Mouse (Mus musculus) layer of hippocampus, adult 8-10 months (tissue): Measurements from ENCODE around the gene Dagla. TPM values are rescaled to one million over a fixed set of nuclear protein-coding genes. Genes with fewer than 3 reads are reported as not detected.
A peak's percentile ranks its signal among the peaks of the same experiment; 100 is the strongest.

ENCODE experiments used
- DNase-seq, 2 experiments: peaks; one replicate each; pipeline ENCODE4 v3.0.0; 2022; ENCODE audit warnings: low spot score in 2 of 2
- total RNA-seq, 4 experiments: library from RNA; stranded (reverse); gene quantifications; 2 replicates each; pipeline ENCODE4 v1.2.4; 2022

The Dagla gene
- total RNA-seq, 4 experiments from 2014 or later: 94.1 to 109 (median 104) TPM

DNA sequence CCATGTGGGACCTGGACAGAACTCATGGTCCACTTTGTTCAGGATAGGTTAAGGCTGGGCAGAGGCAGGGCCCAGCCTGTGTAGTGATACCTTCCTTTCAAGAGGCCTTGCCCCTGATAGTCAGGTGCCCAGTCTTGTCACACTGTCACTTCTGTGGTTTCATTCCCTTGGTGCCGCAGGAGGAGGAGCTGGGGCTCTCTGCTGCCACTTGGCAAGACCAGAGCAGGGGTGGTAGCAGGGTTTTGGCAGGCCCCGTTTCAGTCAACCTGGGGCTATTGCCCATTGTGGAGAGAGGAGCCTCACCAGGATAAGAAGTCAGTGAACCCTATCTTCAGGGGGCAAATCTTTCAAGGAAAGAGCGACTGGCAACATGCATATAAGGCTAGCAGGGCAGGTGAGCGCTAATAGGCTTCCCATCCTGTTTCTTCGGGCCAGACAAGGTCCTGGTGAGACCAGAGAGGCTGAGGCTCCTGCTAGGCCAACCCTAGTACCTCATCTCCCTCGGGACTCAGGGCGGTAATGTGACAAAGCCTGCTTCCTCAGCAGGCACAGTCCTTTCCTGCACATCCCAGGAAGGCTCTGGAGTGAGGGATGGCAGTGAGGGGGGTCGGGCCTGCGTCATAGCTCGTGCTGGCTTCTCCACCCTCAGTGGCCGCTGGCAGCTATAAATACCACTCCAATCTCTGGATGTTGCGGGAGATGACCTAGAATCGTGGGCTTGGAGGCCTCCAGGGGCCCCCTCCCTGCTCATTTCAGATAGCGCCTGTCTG, 23.7 kb downstream of the Dagla start:
- DNase-seq: no peak

- DNase-seq: no peak
Observed at GRCm38 (mm10) chr19:10279668-10280067, 25.0 kb downstream of the Dagla start.

GRCm38 (mm10) chr19:10278669-10279324, 25.9 kb downstream of the Dagla start:
- DNase-seq: no peak

- DNase-seq: no peak
Observed at GRCm38 (mm10) chr19:10277759-10278158, 26.9 kb downstream of the Dagla start.

DNA sequence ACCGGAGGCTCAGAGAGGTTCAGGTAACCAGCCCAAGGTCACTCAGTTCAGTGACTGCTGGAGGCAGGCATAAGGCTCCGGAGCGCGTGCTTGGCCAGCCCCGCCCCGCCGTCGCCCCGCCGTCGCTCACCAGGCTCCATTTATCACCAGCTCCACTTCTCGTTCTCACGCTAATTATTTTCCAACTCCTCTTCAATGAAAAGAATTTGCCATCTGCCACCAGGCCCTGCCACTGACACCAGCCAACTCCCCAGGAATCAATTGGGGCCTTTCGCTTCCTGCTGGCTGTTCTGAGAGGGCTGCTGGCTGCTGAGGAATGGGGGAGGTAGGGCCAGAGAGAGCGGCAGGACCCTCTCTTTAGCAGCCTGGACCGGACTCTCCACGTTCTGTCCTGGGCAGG, 27.3 kb downstream of the Dagla start:
- peak; percentile 62 to 65 for DNase-seq

- peak; percentile 64 to 67 for DNase-seq
Observed at GRCm38 (mm10) chr19:10276483-10277144, 28.1 kb downstream of the Dagla start.

- no peak for DNase-seq
Observed at GRCm38 (mm10) chr19:10274056-10274455, 30.6 kb downstream of the Dagla start.

- peak in 1 of 2 experiments; percentile 58 for DNase-seq
Observed at GRCm38 (mm10) chr19:10272746-10273145, 31.9 kb downstream of the Dagla start.

GRCm38 (mm10) chr19:10271592-10271991, 33.1 kb downstream of the Dagla start:
- no peak for DNase-seq

- no peak for DNase-seq
Observed at GRCm38 (mm10) chr19:10270356-10270755, 34.3 kb downstream of the Dagla start.

- DNase-seq: no peak
Observed at GRCm38 (mm10) chr19:10268851-10269250, 35.8 kb downstream of the Dagla start.

DNA sequence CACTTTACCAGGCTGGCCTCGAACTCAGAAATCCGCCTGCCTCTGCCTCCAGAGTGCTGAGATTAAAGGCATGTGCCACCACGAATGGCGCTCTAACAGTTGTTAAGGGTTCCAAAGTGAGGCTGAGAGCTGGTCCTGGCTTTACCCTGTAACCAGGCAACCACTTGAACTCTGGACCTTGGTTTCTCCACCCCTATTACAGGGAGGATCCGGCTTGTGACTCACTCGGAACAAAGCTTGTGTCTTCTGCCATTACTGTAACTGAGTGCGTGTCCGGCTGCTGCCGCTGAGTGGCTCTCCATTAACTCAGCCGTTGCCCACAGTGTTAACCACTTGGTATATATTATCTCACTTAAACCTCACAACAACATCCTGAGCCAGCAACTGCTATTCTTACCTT, 36.7 kb downstream of the Dagla start:
- DNase-seq: no peak

GRCm38 (mm10) chr19:10267057-10267456, 37.6 kb downstream of the Dagla start:
- DNase-seq: no peak

DNA sequence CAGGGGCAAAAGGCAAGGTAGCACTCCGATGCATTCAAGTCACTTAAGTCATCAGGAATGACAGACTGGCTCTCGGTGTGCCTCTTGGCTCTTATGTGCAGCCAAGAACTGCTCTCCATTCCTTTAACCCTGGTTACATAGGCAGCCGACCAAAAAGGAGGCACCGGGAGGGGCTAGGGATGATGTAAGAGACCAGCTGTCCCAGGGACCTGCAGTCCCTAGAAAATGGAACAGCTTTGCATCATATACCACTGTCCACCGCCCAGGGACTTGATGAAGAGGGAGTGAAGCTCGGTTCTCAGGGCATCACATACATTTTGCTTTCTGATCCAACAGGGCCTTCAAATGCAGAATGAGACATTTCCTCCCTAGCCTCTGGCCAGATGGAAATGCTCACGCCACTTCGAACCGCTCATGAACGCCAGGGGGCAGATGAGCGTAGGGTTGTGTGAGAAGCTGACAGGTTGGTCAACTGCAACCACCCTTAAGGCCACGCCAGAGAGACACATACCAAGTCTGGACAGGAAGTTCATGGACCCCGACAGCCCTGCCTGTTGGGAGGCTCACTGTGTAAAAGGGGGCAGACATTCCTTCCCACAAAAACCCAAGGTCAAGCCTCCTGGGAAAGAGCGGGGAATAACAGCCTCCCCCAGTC, 38.4 kb downstream of the Dagla start:
- DNase-seq: peak; percentile 57 to 74

DNA sequence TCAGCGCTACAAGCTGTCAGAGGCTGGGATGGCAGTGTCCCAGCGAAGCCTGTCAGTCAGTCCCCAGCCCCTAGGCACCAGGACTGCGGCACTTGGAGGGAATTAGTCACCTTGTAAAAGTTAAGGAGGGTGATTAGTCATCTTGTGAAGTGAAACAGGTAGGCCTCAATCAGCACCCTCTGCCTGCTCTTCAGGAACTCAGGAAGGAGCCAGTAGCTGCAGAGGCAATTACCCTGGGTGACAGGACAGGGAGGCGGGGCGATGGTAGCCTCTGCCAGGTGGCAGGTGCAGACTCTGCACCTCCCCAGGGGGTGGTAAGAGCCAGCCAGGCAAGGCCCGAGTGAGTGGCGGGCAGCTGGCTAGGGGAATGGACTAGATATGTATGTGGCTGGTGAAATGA, 43.3 kb downstream of the Dagla start:
- DNase-seq: no peak

- peak; percentile 74 to 80 for DNase-seq
Observed at GRCm38 (mm10) chr19:10258279-10259011, 46.2 kb downstream of the Dagla start.

DNA sequence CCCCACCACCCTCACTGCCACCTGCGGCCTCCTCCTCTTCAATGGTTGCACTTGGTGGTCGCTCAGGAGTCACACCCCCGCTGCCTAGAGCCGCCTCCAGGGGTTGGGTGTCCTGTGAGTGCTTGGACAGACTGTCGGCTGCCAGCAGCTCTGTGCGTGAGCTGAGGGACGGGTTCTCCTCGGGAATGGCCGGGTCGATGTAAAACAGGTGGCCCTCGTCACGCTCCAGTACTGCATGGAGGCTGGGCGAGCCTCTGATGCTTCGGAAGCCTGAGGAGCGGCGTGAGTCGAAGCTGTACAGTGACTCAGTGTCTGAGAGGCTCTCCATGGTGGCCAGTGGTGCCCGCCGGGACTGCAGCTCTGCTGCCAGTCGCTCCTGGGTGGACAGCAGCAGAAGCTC, 56.5 kb downstream of the Dagla start:
- DNase-seq: no peak

DNA sequence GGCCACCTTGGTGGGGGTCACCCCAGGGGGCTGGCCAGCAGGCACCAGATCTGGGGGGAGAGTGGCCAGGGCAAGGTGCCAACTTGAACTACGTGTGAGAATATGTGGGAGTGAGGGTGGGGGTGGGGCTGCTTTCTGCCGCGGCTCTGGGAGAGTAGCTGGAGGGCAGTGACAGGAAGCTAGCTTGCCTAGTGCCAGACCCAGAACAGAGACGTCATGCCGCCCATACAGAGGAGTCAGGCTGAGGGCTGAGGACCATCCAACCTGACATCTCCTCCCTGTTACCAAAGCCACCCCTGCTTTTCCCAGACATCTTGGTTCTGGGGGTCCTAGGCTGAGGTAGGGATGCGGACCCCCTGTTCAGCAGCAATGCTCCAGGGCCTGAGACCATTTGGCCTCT, 57.5 kb downstream of the Dagla start:
- DNase-seq: no peak

GRCm38 (mm10) chr19:10244183-10244582, 60.5 kb downstream of the Dagla start:
- DNase-seq: peak; percentile 60 to 69

DNA sequence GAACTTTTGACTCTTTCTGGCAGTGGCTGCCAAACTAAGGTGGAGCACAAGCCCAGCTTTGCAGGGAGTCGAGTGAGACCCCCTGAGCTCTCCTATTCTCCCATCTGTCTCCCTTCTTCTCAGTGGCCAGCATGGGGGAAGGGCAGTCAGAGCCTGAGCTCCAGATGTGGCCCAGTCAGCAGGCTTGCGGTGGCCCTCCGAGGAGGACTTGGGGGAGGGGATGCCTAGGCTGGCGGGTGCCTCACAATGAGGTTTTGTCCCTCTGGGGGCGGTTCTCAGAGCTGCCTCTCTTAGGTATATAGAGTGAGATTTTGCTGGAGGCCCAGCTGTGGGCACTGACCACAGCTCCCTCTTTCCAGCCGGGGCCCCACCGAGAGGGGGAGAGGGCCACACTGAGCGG, 61.8 kb downstream of the Dagla start:
- peak; percentile 51 to 68 for DNase-seq

DNA sequence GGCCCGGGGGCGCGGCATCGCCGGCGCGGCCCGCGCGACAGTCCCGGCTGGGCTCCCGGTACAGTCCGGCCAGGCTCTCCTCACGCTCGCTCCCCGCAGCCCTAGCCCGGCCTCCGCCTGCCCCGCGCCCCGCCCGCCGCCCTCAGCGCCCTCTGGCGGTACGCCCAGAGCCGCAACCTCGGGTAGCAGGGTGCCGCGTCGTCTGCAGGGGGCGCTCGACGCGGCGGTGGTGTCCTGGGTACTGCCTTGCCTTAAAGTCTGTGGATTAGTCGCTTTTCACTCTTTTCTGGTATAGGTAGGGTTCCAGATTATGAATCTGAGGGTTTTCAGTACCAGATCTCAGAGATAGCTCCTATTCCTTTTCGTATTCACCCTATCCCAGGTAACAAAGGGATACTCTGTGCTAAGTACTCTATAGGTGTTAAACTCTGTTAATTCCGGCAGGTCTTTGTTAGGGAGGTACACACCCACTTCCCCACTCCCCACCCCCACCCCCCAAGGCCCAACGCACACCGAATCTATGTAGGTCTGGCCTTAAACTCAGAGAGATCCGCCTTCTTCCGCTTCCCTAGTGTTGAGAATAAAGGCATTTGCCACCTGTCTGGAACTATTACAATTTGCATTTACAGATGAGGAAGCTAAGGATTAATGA, 63.9 kb downstream of the Dagla start, which contains the start of gene Myrf:
Gene Myrf (minus strand): TSS at position 95 of the 652 bp plus-strand sequence.
- peak in 1 of 2 experiments; percentile 68 for DNase-seq
